ENCODE assay signal across 9 mouse cellular contexts in the genomic region with DNA sequence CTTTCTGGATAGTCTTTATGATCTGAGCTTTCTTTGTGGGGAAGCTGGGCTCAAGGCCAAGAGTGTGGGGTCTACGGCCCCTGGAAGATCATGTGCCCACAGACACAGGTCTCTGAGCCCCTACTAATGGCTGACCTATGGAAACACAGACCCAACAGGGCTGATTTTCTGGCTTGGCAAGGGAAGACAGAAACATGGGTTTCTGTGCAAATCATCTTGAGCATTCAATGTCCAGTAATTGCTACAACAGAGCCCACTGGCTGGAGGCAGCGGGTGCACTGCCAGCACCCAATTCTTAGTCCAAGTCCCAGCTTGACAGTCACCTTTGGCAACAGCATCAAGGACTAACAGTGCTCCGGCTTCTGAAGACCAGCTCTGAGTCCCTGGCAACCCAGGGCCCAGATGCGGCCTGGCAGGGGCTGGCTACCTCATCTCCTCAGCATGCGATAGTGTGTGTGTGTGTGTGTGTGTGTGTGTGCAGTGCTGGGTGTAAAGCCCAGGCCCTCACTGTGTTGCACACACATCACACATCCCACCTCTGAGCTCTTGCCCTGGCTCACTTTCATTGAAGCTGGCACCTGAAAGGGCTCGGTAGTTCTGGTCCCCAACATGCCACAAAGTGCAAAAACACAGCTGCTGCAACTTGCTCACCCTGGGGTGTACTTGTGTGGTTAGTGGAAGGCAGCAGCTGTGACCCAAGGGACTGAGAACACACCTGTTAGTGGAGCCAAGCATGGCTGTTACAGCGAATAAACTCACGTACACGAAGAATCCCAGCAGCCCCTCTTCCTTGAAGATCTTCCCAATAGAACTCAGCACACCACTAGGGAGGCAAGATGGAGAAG. TPM values are rescaled to one million over a fixed set of nuclear protein-coding genes. Genes with fewer than 3 reads are reported as not detected.
A peak's percentile ranks its signal among the peaks of the same experiment; 100 is the strongest.
DNase-seq lines count a peak whose midpoint lies in the region; ATAC-seq and TF ChIP-seq lines count a peak whose summit lies in the region.
"Had no signal": no experiment of that assay in that cellular context is flagged by ENCODE, and none has a peak within 500 bp of the region (broad histone marks: within the 10 kb centered on the region; RNA-seq: fewer than 3 reads in every experiment).

No protein-coding gene starts in this region.

- TF ChIP-seq CTCF in kidney, postnatal 0 days (IDR thresholded peaks at IDR 0.05; ENCODE audit: low read depth) = no peak
- TF ChIP-seq CTCF in bone marrow, adult 2 months (IDR thresholded peaks at IDR 0.05; ENCODE audit: control insufficient read depth, insufficient read depth, low read length) = no peak

- no peaks in the 10 kb centered on the region for H3K27me3 ChIP-seq in kidney, postnatal 0 days (ENCODE audit: insufficient read depth, low read length)
- H3K27me3 ChIP-seq in midbrain, embryonic 15.5 days (replicated peaks) = no peaks in the 10 kb centered on the region

- H3K9me3 ChIP-seq in kidney, postnatal 0 days (replicated peaks; ENCODE audit: low read length) = no peaks in the 10 kb centered on the region
- no peaks in the 10 kb centered on the region for H3K9me3 ChIP-seq in midbrain, embryonic 15.5 days

- no peak for TF ChIP-seq POLR2A in bone marrow, adult 2 months (IDR thresholded peaks at IDR 0.05; ENCODE audit: borderline replicate concordance, control insufficient read depth, low read depth, low read length)

- H3K36me3 ChIP-seq in kidney, postnatal 0 days (ENCODE audit: insufficient read depth, low read length) = peaks cover 65% of the 10 kb centered on the region
- H3K36me3 ChIP-seq in midbrain, embryonic 15.5 days (replicated peaks) = peaks cover 43% of the 10 kb centered on the region

- 0 out of 2 replicates have a peak overlapping the region, but pooled peaks have one; percentile 25 for H3K27ac ChIP-seq in kidney, postnatal 0 days
- peak overlapping the region; percentile 36; the same call in 1 of the 2 replicates for H3K27ac ChIP-seq in bone marrow, adult 2 months (ENCODE audit: control insufficient read depth, insufficient read depth, low read depth, low read length, poor library complexity)
- peak overlapping the region; percentile 43 for H3K27ac ChIP-seq in midbrain, embryonic 15.5 days

- H3K4me3 ChIP-seq in kidney, postnatal 0 days (replicated peaks; ENCODE audit: low read depth, low read length) = no peak overlapping the region
- no peak overlapping the region for H3K4me3 ChIP-seq in bone marrow, adult 2 months (replicated peaks; ENCODE audit: control insufficient read depth, low read depth, low read length)
- H3K4me3 ChIP-seq in midbrain, embryonic 15.5 days = no peak overlapping the region

- WGBS in kidney, postnatal 0 days = 94% methylated on average over 9 of the region's 9 CpGs
- WGBS in bone marrow, adult 2 months = 84% methylated on average over 9 of the region's 9 CpGs
- 78% methylated on average over 9 of the region's 9 CpGs for WGBS in midbrain, embryonic 15.5 days

- peaks cover 26% of the 10 kb centered on the region for H3K4me1 ChIP-seq in kidney, postnatal 0 days (replicated peaks; ENCODE audit: insufficient read depth, low read length)
- no peaks in the 10 kb centered on the region; the same call in 1 of the 2 replicates for H3K4me1 ChIP-seq in bone marrow, adult 2 months (ENCODE audit: control insufficient read depth, insufficient read depth, low read length)
- H3K4me1 ChIP-seq in midbrain, embryonic 15.5 days = peaks cover 35% of the 10 kb centered on the region

- no peak overlapping the region for H3K9ac ChIP-seq in kidney, postnatal 0 days (ENCODE audit: low read depth, low read length)
- H3K9ac ChIP-seq in midbrain, embryonic 15.5 days = no peak overlapping the region

- no peak overlapping the region for H3K4me2 ChIP-seq in kidney, postnatal 0 days (ENCODE audit: low read length)
- no peak overlapping the region for H3K4me2 ChIP-seq in midbrain, embryonic 15.5 days

- ATAC-seq in kidney, postnatal 0 days (replicated peaks; ENCODE audit: low FRiP score, low read depth) = no peak
- ATAC-seq in midbrain, embryonic 15.5 days (replicated peaks) = peak; percentile 43
- no peak for ATAC-seq in megakaryocyte progenitor cell, adult 5-6 weeks (replicated peaks; ENCODE audit: poor library complexity)

- DNase-seq in cerebellum, postnatal 25 days = peak; percentile 27 to 29
- DNase-seq in cerebellum, adult 8-10 months = no peak
- DNase-seq in kidney, postnatal 0 days (ENCODE audit: low spot score) = no peak
- DNase-seq in kidney, postnatal 25 days = no peak
- no peak for DNase-seq in urinary bladder, postnatal 25 days (ENCODE audit: low spot score)
- DNase-seq: right cerebral cortex, adult 18-20 months had no signal

RNA-seq across cellular contexts. Expression of gene Mtch1, which starts 9.5 kb away (rescaled TPM):
- polyA plus RNA-seq in kidney, postnatal 0 days (2015; fragmentation: Nextera tagmentation; extraction: Ambion mirVana) = 307 and 309 TPM in 2 replicates
- polyA plus RNA-seq in bone marrow, adult 2 months (2011; ENCODE audit: insufficient read depth, insufficient read length, low replicate concordance, missing spikeins) = 111 and 170 TPM in 2 replicates
- 519 and 548 TPM in 2 replicates for polyA plus RNA-seq in midbrain, embryonic 15.5 days (2015; fragmentation: Nextera tagmentation; extraction: Ambion mirVana)
- 85.3 and 89.2 TPM in 2 replicates for total RNA-seq in megakaryocyte progenitor cell, adult 5-6 weeks (2015)
- 54.9 and 61.7 TPM in 2 replicates for total RNA-seq in megakaryocyte progenitor cell, adult 5-6 weeks (2017)

RNA-seq across cellular contexts. Expression of gene Pi16, which starts 20.7 kb away (rescaled TPM):
- polyA plus RNA-seq in kidney, postnatal 0 days (2015; fragmentation: Nextera tagmentation; extraction: Ambion mirVana) = 3.1 and 4.1 TPM in 2 replicates
- 71.5 and 171 TPM in 2 replicates for polyA plus RNA-seq in bone marrow, adult 2 months (2011; ENCODE audit: insufficient read depth, insufficient read length, low replicate concordance, missing spikeins)
- polyA plus RNA-seq in midbrain, embryonic 15.5 days (2015; fragmentation: Nextera tagmentation; extraction: Ambion mirVana) = 3.6 and 4.0 TPM in 2 replicates
- total RNA-seq in megakaryocyte progenitor cell, adult 5-6 weeks (2015) = 3.5 and 4.8 TPM in 2 replicates
- total RNA-seq in megakaryocyte progenitor cell, adult 5-6 weeks (2017) = 5.8 and 8.5 TPM in 2 replicates

RNA-seq across cellular contexts. Expression of gene Fgd2, which starts 22.5 kb away (rescaled TPM):
- polyA plus RNA-seq in kidney, postnatal 0 days (2015; fragmentation: Nextera tagmentation; extraction: Ambion mirVana) = 12.3 and 12.5 TPM in 2 replicates
- 25.2 and 41.8 TPM in 2 replicates for polyA plus RNA-seq in bone marrow, adult 2 months (2011; ENCODE audit: insufficient read depth, insufficient read length, low replicate concordance, missing spikeins)
- 7.0 and 7.5 TPM in 2 replicates for polyA plus RNA-seq in midbrain, embryonic 15.5 days (2015; fragmentation: Nextera tagmentation; extraction: Ambion mirVana)
- 19.1 and 22.0 TPM in 2 replicates for total RNA-seq in megakaryocyte progenitor cell, adult 5-6 weeks (2015)
- 19.6 and 28.5 TPM in 2 replicates for total RNA-seq in megakaryocyte progenitor cell, adult 5-6 weeks (2017)

Comparison
In these comparisons a context has a peak if more than half of its experiments do, and no peak if none do; other contexts are left out.
1. DNase-seq: peak in cerebellum, postnatal 25 days (2 of 2); none in cerebellum, adult 8-10 months (single experiment), kidney, postnatal 0 days (single experiment), kidney, postnatal 25 days (0 of 2) and urinary bladder, postnatal 25 days (single experiment).
2. RNA of gene Pi16, which starts 20.7 kb away (polyA plus RNA-seq): 71.5 to 171 TPM in bone marrow, adult 2 months; 3.1 to 4.1 TPM in kidney, postnatal 0 days and 3.6 to 4.0 TPM in midbrain, embryonic 15.5 days; every median in the first group is over 10 times any median in the second.
3. Peak in every context shown above with its lines, with median percentiles within 50 percentile points of each other: H3K27ac ChIP-seq.